Mouse (Mus musculus): Measurements from ENCODE around the gene Zfp451. TPM values are rescaled to one million over a fixed set of nuclear protein-coding genes. Genes with fewer than 3 reads are reported as not detected.
"Not testable (repeated sequence)": the region's sequence is repeated elsewhere in the genome, so short reads cannot be mapped to it uniquely, and the experiment has no call there.

The Zfp451 gene
- total RNA-seq (2014; fragmentation: Nextera tagmentation) (102 and 142 TPM in 2 replicates), total RNA-seq (2017) (33.2 and 36.7 TPM in 2 replicates), polyA plus RNA-seq (2012) (33.7 and 37.1 TPM in 2 replicates)

GRCm38 (mm10) chr1:33813868-33814794, at the start of gene Zfp451:
TSS of gene Zfp451 (minus strand) at chr1:33814595.
- H3K4me3 ChIP-seq (ENCODE audit: low read depth, low read length) = peak within 1 kb of the TSS; percentile 94
- peak; percentile 76 for ATAC-seq (ENCODE audit: extremely low read depth, insufficient number of reproducible peaks, low FRiP score, poor library complexity, severe bottlenecking)
- H3K36me3 ChIP-seq (replicated peaks) = peaks cover 39% of the 10 kb centered on the region
- peaks cover 35% of the 10 kb centered on the region for H3K4me1 ChIP-seq (ENCODE audit: insufficient read depth, low read depth, low read length)
- peak; percentile 95 for DNase-seq (ENCODE audit: low spot score)
- H3K27me3 ChIP-seq (ENCODE audit: insufficient read depth, low read length) = no peaks in the 10 kb centered on the region
- peaks cover 2% of the 10 kb centered on the region; the same call in 1 of the 2 replicates for H3K9me3 ChIP-seq (replicated peaks)
- no peak for TF ChIP-seq TAL1 (conservative IDR thresholded peaks at IDR 0.05; ENCODE audit: low read depth, low read length)

DNA sequence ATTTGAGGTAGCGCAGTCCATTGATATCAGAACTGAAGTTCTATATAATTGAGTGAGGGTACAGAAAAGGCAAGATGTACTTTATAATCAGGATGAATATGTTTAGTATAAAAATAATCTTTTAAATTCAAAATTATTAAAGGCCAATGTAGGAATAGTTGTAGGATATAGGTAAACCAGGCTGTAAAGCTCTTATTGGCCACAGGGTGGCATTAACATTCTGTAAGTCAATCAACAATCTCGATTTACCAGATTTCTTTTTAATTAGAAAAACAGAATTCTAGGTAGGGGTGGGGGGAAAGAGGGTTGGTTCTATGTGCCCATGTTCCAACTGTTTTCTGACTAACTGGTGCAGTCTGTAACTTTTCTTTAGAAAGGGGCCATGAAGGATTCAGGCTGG, 32.4 kb upstream of the Zfp451 start:
- Histone ChIP-seq H3K36me3 (replicated peaks) (no peaks in the 10 kb centered on the region), H3K27me3 (ENCODE audit: insufficient read depth, low read length) (peaks cover 8% of the 10 kb centered on the region), H3K4me3 (ENCODE audit: low read depth, low read length) (no peak overlapping the region), H3K4me1 (ENCODE audit: insufficient read depth, low read depth, low read length) (no peaks in the 10 kb centered on the region), H3K9me3 (replicated peaks) (no peaks in the 10 kb centered on the region)
- ATAC-seq (ENCODE audit: extremely low read depth, insufficient number of reproducible peaks, low FRiP score, poor library complexity, severe bottlenecking) = no peak
- TF ChIP-seq CTCF (IDR thresholded peaks at IDR 0.05; ENCODE audit: low read depth, low read length) = no peak
- TF ChIP-seq GATA1 (IDR thresholded peaks at IDR 0.05; ENCODE audit: borderline replicate concordance, low read length) = no peak
- no peak for TF ChIP-seq TAL1 (conservative IDR thresholded peaks at IDR 0.05; ENCODE audit: low read depth, low read length)
- TF ChIP-seq POLR2AphosphoS5 (IDR thresholded peaks at IDR 0.05; ENCODE audit: insufficient replicate concordance, low read depth, low read length) = no peak
- no peak for TF ChIP-seq GATA2 (IDR thresholded peaks at IDR 0.05; ENCODE audit: borderline replicate concordance, low read depth, low read length)
- DNase-seq (ENCODE audit: low spot score) = no peak

DNA sequence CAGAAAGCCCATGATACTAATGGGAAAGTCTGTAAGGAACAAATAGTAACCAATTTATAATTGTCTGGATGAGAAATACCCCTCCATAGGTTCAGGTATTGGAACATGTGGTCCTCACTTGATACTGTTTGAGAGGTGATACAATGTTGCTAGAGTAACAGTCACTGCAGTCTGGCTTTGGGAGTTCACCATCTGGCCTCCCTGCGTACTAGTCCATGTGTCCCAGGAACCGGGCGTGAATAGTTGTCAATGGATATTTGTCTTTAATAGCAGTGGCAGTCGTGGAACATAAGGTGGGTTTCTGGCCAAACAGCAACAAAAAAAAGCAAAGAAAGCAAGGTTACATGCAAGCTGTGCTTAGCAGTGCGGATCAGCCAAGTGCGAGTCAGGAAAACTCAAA, 29.4 kb upstream of the Zfp451 start:
- ATAC-seq (ENCODE audit: extremely low read depth, insufficient number of reproducible peaks, low FRiP score, poor library complexity, severe bottlenecking) (no peak), DNase-seq (ENCODE audit: low spot score) (no peak)
- Histone ChIP-seq H3K4me1 (ENCODE audit: insufficient read depth, low read depth, low read length) (no peaks in the 10 kb centered on the region), H3K9me3 (replicated peaks) (no peaks in the 10 kb centered on the region), H3K36me3 (replicated peaks) (no peaks in the 10 kb centered on the region), H3K27me3 (ENCODE audit: insufficient read depth, low read length) (peaks cover 6% of the 10 kb centered on the region; the same call in 1 of the 2 replicates), H3K4me3 (ENCODE audit: low read depth, low read length) (no peak overlapping the region)
- TF ChIP-seq GATA2 (IDR thresholded peaks at IDR 0.05; ENCODE audit: borderline replicate concordance, low read depth, low read length) (no peak), TAL1 (conservative IDR thresholded peaks at IDR 0.05; ENCODE audit: low read depth, low read length) (no peak), POLR2AphosphoS5 (IDR thresholded peaks at IDR 0.05; ENCODE audit: insufficient replicate concordance, low read depth, low read length) (no peak), GATA1 (IDR thresholded peaks at IDR 0.05; ENCODE audit: borderline replicate concordance, low read length) (no peak), CTCF (IDR thresholded peaks at IDR 0.05; ENCODE audit: low read depth, low read length) (no peak)

- not testable (repeated sequence) for ATAC-seq (ENCODE audit: extremely low read depth, insufficient number of reproducible peaks, low FRiP score, poor library complexity, severe bottlenecking); DNase-seq (ENCODE audit: low spot score)
Measured at GRCm38 (mm10) chr1:33838952-33839351, 24.6 kb upstream of the Zfp451 start.

GRCm38 (mm10) chr1:33830586-33830985, 16.2 kb upstream of the Zfp451 start:
- H3K27me3 ChIP-seq (ENCODE audit: insufficient read depth, low read length) = peaks cover 17% of the 10 kb centered on the region
- no peaks in the 10 kb centered on the region for H3K36me3 ChIP-seq (replicated peaks)
- no peak for TF ChIP-seq GATA1 (IDR thresholded peaks at IDR 0.05; ENCODE audit: borderline replicate concordance, low read length)
- TF ChIP-seq CTCF (IDR thresholded peaks at IDR 0.05; ENCODE audit: low read depth, low read length) = no peak
- no peak for TF ChIP-seq GATA2 (IDR thresholded peaks at IDR 0.05; ENCODE audit: borderline replicate concordance, low read depth, low read length)
- no peak for TF ChIP-seq POLR2AphosphoS5 (IDR thresholded peaks at IDR 0.05; ENCODE audit: insufficient replicate concordance, low read depth, low read length)
- TF ChIP-seq TAL1 (conservative IDR thresholded peaks at IDR 0.05; ENCODE audit: low read depth, low read length) = no peak
- H3K4me1 ChIP-seq (ENCODE audit: insufficient read depth, low read depth, low read length) = no peaks in the 10 kb centered on the region
- DNase-seq (ENCODE audit: low spot score) = no peak
- H3K4me3 ChIP-seq (ENCODE audit: low read depth, low read length) = no peak overlapping the region
- H3K9me3 ChIP-seq (replicated peaks) = no peaks in the 10 kb centered on the region
- ATAC-seq (ENCODE audit: extremely low read depth, insufficient number of reproducible peaks, low FRiP score, poor library complexity, severe bottlenecking) = no peak

More at GRCm38 (mm10) chr1:33838952-33839351, 24.6 kb upstream of the Zfp451 start:
- H3K4me1 ChIP-seq (ENCODE audit: insufficient read depth, low read depth, low read length); H3K9me3 ChIP-seq (replicated peaks); H3K27me3 ChIP-seq (ENCODE audit: insufficient read depth, low read length); H3K4me3 ChIP-seq (ENCODE audit: low read depth, low read length); H3K36me3 ChIP-seq (replicated peaks): not testable (repeated sequence)

- Histone ChIP-seq H3K4me3 (ENCODE audit: low read depth, low read length) (no peak overlapping the region), H3K9me3 (replicated peaks) (peaks cover 2% of the 10 kb centered on the region; the same call in 1 of the 2 replicates), H3K27me3 (ENCODE audit: insufficient read depth, low read length) (peaks cover 3% of the 10 kb centered on the region; the same call in 1 of the 2 replicates), H3K36me3 (replicated peaks) (peaks cover 6% of the 10 kb centered on the region), H3K4me1 (ENCODE audit: insufficient read depth, low read depth, low read length) (peaks cover 17% of the 10 kb centered on the region)
- TF ChIP-seq CTCF (IDR thresholded peaks at IDR 0.05; ENCODE audit: low read depth, low read length) (no peak), TAL1 (conservative IDR thresholded peaks at IDR 0.05; ENCODE audit: low read depth, low read length) (no peak)
- DNase-seq (ENCODE audit: low spot score) = no peak
- no peak for ATAC-seq (ENCODE audit: extremely low read depth, insufficient number of reproducible peaks, low FRiP score, poor library complexity, severe bottlenecking)
Measured at GRCm38 (mm10) chr1:33817931-33818330, 3.5 kb upstream of the Zfp451 start.
